Mouse (Mus musculus): ENCODE measurements around the gene Kank4.

DNA sequence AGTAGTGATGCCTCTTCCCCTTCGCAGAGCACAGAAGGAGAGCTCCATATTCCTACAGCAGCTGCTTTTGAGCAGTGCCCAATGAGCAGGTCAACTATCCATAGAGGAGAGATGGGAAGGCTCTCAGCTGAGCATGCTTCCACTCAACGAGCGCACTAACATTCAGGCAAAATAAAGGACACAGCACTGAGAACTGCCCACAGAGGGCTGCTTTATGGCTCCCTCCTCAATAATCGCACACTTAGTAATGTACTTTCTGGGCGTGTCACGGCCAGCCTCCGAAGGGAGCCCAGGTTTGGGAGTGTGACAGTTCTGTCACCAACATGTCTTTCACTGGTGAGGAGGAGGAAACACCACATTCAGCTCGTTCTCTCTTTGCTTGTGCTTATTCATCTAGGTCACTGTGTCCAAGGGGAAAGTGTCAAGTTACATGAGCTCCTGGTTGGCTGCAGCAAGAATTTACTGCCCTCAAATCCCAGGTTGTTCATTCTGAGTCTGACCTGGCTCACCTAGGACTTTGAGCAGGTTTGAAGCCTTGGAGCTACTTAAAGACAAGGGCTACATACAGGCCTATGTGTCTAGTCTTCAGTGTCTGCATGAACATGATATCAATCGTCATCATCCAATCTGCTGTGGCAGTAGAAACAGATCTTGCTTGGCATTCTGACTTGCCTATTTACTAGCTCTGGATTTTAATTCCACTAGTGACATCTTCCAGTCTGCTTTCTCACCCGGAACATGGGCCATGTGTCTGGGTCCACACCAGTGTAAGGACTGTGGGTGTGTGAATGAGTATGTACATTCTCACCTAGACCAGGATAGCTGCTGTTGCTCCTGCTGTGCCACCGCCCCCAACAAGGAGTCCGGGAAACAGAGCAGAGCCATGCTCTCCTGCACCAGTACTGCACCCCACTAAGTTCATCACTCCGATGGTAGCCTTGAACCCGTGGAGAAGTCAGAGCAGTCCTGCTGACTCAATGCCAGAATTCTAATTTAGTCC lies 49.9 kb downstream of the Kank4 start:
- no peak for TF ChIP-seq POLR2A (IDR thresholded peaks at IDR 0.05; ENCODE audit: low read depth, low read length)
- TF ChIP-seq CTCF (IDR thresholded peaks at IDR 0.05; ENCODE audit: borderline replicate concordance, insufficient read depth, low read length) = no peak
